Mouse (Mus musculus) embryonic fibroblast, embryonic 13.5 days (primary cell): Measurements from ENCODE around the gene Nupr1. TPM values are rescaled to one million over a fixed set of nuclear protein-coding genes. Genes with fewer than 3 reads are reported as not detected.

Source experiments
- H3K27ac ChIP-seq: 2 replicates; pipeline ENCODE4 v1.5.1; 2012; ENCODE audit warnings: low read length, control low read depth, inconsistent platforms; ENCODE audit not compliant: insufficient read depth
- H3K4me1 ChIP-seq: 2 replicates; pipeline ENCODE4 v1.6.1; 2011; ENCODE audit warnings: low read length; ENCODE audit not compliant: control insufficient read depth, insufficient read depth
- H3K4me3 ChIP-seq: 2 replicates; pipeline ENCODE4 v1.5.1; 2011; ENCODE audit warnings: mild to moderate bottlenecking, control low read depth, low read length; ENCODE audit not compliant: insufficient read depth
- CTCF ChIP-seq: IDR thresholded peaks from 2 replicates; pipeline ENCODE4 v1.5.1; 2011; ENCODE audit warnings: mild to moderate bottlenecking, control low read depth, low read length, moderate library complexity, borderline replicate concordance; ENCODE audit not compliant: insufficient read depth
- POLR2A ChIP-seq: IDR thresholded peaks from 2 replicates; pipeline ENCODE4 v1.6.1; 2011; ENCODE audit warnings: low read depth, mild to moderate bottlenecking, control low read depth, low read length, moderate library complexity
- polyA plus RNA-seq: library from polyadenylated mRNA; stranded (reverse); fragments of >200 nt; gene quantifications from 2 replicates; pipeline ENCODE4 v1.2.4, GENCODE M21; 2011; ENCODE audit warnings: low read depth; ENCODE audit not compliant: missing spikeins, insufficient read length

The Nupr1 gene
- polyA plus RNA-seq = 179 and 208 TPM in 2 replicates

DNA sequence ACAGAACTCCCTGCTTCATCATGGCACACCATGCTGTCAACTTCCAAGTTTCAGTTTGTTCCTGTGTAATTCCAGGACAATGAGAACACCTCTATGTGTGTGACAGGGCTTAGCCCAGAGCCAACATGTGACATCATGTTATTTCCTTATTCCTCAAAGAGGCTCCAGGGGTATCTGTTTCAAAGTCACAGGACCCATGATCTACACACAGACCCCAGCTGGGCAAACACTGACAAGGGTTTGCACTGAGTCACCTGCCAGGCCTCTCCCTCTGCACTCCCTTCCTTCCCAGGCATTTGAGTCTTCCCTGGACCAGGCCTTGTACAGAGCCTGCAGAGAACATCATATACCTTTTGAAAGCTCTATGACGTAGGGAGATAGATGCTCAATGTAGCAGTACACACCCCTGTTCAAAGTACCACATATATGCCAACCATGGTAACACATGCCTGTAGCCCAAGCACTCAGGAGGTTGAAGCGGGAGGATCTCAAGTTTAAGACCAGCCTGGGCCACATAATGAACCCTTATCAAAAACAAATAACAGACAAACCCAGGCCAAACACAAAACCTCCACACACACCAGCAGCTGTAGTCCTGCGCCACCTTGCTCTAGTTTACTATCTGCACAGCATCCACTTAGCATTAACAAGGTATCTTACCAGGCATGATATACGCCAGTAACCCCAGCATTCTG, at the start of gene Nupr1:
TSS of gene Nupr1 (minus strand) at position 38 of the 695 bp plus-strand sequence.
- Histone ChIP-seq H3K4me1 (peaks cover 24% of the 10 kb centered on the region), H3K27ac (peak within 1 kb of the TSS; percentile 55), H3K4me3 (no peak within 1 kb of the TSS)
- no peak for TF ChIP-seq POLR2A
- TF ChIP-seq CTCF = no peak

DNA sequence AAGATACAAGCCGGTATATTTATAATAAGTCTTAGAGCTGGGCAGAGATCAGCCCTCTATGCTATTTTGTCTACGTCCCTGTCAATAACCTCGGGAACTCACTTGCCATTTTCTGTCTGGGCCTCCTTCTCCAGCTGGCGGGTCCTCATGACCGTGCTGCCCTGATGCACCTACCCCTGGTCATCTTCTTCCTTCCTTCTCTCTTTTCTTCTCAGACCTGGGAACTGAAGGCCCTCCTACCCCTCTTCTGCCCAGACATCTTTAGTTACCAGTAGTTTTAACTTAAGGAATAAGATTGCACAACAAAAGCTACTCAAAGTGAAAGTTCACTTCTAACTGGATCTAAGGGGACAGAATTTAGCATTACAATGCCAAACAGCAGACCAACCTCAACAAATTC, 49.0 kb upstream of the Nupr1 start:
- H3K27ac ChIP-seq = no peak overlapping the region
- TF ChIP-seq CTCF (no peak), POLR2A (no peak)
- H3K4me1 ChIP-seq = no peaks in the 10 kb centered on the region
- H3K4me3 ChIP-seq = no peak overlapping the region

DNA sequence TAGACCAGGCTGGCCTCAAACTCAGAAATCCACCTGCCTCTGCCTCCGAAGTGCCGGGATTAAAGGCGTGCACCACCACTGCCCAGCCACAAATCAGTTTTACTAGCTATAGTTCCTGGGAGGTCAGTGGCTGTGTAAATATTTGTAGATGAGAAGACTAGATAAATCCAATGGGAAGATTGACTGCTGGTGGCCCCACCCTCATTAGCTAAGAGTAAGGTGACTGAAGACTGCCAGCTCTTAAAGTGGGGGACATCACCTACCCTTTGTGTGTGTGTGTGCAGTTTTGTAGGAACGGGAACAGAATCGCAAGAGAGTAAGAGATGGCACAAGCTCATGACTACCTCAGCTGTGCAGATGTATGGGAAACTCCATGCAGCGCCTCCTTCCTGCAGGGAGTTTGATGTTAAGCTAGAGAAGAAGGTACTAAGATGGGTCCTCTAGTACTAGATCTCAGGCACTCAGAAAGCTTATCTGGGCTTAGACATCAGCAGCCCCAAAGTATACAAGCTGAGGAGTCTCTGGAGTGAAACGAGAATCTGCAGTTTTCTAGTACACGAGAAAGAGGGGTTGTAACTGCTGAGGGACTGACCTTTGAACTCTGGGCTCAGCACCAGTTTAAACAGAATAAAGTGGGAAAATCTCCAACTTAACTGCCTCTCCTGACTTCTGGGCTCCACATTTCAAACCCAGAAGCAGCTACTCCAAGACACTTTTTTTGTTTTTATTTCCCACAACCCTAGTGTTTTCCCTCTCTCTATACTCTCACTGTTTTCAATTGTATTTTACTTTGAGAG, 48.1 kb upstream of the Nupr1 start:
- no peak for TF ChIP-seq POLR2A
- no peak for TF ChIP-seq CTCF
- H3K27ac ChIP-seq = no peak overlapping the region
- H3K4me3 ChIP-seq = no peak overlapping the region
- H3K4me1 ChIP-seq = no peaks in the 10 kb centered on the region

DNA sequence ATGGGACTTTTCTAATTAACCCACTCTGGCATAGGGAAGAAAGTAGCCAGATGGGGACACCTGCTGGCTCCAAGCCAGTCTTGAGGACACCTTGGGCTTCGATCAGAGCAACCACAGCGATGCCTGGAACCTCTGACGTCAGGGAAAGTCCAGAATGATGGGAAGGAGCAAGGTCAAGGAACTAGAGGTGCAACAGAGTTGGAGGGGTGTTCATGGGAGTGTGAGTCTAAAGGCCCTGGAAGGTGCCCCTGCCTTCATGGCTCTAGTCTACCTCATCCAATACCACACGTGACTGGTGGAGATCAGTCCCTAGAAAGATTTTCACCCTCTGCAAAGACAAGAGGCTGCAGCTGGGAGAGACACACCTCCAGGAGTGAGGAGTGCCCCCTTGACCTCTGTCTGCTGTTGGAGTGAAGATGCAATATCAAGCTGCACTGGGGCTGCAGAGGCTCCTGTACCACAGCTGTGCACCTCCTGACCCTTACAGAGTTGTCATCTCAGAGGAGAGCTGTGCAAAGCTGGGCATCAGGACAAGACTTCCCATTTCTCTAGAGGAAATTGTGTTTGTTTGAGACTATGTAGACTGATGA, 46.1 kb upstream of the Nupr1 start:
- Histone ChIP-seq H3K4me3 (no peak overlapping the region), H3K27ac (no peak overlapping the region), H3K4me1 (no peaks in the 10 kb centered on the region)
- TF ChIP-seq CTCF = no peak

DNA sequence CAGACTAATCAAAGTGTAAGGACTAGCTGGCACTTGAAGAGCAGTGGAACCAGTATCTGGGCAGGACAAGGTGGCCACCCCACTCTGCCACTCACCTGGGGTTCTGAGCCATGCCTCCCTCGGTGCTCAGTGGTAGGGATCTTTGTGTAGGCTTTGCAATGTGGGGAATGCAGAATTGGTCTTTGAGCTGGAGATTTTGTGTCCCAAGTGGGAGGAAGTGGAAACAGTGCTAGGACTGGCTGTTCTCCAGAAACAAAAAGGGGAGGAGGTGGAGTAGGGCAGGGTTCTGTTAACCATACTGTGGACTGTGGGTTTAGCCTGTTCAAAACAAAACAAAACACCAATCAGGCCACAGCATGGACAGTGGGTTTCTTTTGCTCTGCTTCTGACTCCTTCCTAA, 45.5 kb upstream of the Nupr1 start, which contains the start of gene Sult1a1:
TSS of gene Sult1a1 (minus strand) at position 226 of the 400 bp plus-strand sequence.
- TF ChIP-seq CTCF = no peak
- no peak for TF ChIP-seq POLR2A
- Histone ChIP-seq H3K4me3 (no peak within 1 kb of the TSS), H3K4me1 (no peaks in the 10 kb centered on the region), H3K27ac (no peak within 1 kb of the TSS)

DNA sequence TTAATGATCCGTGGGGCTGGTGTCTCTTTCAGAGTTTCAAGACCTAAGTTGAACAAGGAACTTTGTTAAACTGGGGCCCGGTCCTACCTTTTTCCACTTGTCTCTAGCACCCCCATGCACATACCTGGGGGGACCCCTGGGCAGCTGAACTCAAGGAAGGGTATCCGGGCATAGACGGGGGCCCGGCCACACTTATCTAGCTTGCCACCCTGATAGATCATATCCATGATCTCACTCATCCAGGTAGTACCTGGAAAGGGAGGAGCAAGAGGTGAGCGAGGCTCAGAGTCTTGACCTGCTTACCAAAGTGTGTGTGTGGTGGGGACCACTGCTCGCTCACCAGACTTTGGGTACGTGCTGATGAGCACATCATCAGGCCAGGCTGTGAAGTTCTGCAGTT, 44.4 kb upstream of the Nupr1 start:
- TF ChIP-seq POLR2A (no peak), CTCF (no peak)
- H3K4me1 ChIP-seq = no peaks in the 10 kb centered on the region
- H3K27ac ChIP-seq = no peak overlapping the region
- H3K4me3 ChIP-seq = no peak overlapping the region

DNA sequence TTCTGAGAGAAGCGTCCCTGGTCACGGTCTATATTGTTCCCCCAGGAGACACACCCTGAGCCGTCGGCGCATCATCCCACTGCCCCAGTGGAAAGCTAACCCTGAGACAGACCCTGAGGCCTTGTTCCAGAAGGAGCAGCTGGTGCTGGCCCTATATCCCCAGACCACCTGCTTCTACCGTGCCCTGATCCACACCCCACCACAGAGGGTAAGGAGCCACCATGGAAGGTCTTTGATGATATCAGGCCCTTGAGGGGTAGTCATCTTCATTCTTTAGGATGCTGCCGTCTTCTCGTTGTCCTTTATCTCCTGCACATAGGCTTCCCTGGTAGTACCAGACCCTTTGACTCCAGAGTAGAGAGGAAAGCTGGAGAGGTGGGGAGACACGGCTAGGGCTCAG, 41.5 kb upstream of the Nupr1 start:
- no peaks in the 10 kb centered on the region for H3K4me1 ChIP-seq
- no peak overlapping the region for H3K4me3 ChIP-seq
- no peak for TF ChIP-seq POLR2A
- TF ChIP-seq CTCF = no peak
- H3K27ac ChIP-seq = no peak overlapping the region

DNA sequence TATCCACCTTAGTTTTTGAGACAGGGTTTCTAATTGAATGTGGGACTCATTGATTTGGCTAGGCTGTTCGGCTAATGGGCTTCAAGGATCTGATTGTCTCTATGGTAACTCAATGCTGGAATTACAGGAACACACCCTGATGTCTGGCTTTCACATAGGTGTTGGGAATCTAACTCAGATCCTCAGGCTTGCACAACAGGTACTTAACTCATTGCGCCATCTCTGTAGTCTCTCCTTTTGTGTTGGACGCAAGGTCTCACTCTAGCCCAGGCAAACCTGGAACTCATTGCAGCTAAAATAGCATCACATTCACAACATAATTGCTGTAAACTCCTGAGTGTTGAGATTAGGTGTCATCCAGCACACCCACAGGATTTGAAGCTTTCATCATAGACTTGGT, 39.5 kb upstream of the Nupr1 start:
- H3K4me3 ChIP-seq = no peak overlapping the region
- H3K27ac ChIP-seq = no peak overlapping the region
- H3K4me1 ChIP-seq = no peaks in the 10 kb centered on the region
- TF ChIP-seq POLR2A = no peak
- no peak for TF ChIP-seq CTCF

DNA sequence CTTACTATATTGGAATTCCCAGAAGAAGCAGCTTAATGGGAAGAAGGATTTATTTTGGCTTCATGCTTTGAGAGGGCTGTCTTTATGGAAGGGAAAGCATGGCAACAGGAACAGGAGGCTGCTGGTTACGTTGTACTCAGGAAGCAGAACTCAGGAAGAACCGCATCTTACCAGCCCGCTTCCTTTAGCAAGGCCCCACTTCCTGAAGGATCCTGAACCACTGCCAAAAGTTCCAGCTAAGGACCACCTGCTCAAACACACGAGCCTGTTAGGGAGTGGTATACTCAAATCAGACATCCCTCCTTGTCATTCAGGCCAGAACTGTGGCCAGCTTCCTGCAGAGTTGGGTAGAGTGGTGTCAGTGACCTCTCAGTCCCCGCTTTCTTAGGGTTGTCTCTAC, 37.8 kb upstream of the Nupr1 start:
- H3K27ac ChIP-seq = no peak overlapping the region
- no peak for TF ChIP-seq CTCF
- TF ChIP-seq POLR2A = no peak
- no peak overlapping the region for H3K4me3 ChIP-seq

More for the DNA sequence above, 37.8 kb upstream of the Nupr1 start:
- no peaks in the 10 kb centered on the region for H3K4me1 ChIP-seq
